Mouse (Mus musculus): ENCODE results near the gene Spaca6. TPM values are rescaled to one million over a fixed set of nuclear protein-coding genes. Genes with fewer than 3 reads are reported as not detected.
A peak's percentile ranks its signal among the peaks of the same experiment; 100 is the strongest.

The Spaca6 gene
- polyA plus RNA-seq, 1 experiment from 2014 or later, result 13.7 TPM

DNA sequence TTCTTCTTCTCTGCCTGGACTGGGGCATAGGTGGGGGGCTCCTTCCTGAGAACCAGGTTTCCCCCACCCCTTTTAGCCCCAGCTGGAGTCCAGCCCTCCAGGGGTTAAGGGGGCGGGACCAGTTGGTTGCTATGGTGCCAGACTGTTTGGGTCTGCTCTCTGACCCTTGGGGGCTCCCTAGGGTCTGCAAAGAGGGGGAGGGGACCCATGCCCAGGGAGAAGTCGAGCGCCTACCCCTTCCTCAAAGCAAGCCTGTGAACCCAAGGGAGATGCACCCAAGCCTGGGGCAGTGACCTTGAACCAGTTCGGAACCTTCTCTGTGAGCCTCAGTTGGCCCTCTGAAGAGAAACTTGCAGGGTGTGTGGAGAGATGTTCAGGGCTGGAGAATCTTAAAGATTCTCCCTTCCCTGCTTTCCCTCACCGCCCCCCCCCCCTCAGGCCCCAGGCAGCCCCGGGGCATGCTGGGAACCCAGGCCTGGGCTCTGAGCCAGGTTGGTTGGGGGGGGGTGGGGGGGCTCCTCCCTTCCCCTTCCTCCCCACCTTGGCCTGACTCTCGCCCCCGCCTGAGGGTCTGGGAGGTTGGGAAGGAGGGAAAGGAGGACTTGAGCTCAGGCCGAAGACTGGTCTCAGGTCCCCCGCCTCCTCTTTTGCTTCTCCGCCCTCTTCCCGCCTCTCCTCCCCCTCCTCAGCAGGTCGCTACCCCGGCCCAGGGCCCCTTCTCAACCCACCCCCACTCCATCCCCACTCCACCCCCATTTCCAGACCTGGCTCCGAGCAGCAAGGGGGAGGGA lies 1.4 kb downstream of the Spaca6 start:
- Histone ChIP-seq H3K4me1 (ENCODE audit: control insufficient read depth, insufficient read depth, low read length) (peaks cover 5% of the 10 kb centered on the region), H3K9ac (replicated peaks; ENCODE audit: low read length) (peak overlapping the region; percentile 88), H3K4me3 (ENCODE audit: low read depth, low read length) (peak overlapping the region; percentile 86), H3K27me3 (ENCODE audit: control insufficient read depth, insufficient read depth, low read length) (no peaks in the 10 kb centered on the region), H3K9me3 (replicated peaks; ENCODE audit: control insufficient read depth, low read length) (no peaks in the 10 kb centered on the region), H3K4me2 (ENCODE audit: low read depth, low read length) (peak overlapping the region; percentile 76), H3K36me3 (replicated peaks; ENCODE audit: control insufficient read depth, insufficient read depth, low read depth, low read length) (no peaks in the 10 kb centered on the region; the same call in 1 of the 2 replicates), H3K27ac (replicated peaks; ENCODE audit: low read depth, low read length) (peak overlapping the region; percentile 100)
- DNase-seq (ENCODE audit: low spot score) (peak; percentile 91), ATAC-seq (replicated peaks; ENCODE audit: insufficient number of reproducible peaks, low FRiP score, low TSS enrichment, low read depth) (peak; percentile 64)
- 0% methylated on average over 11 of the region's 15 CpGs for WGBS

DNA sequence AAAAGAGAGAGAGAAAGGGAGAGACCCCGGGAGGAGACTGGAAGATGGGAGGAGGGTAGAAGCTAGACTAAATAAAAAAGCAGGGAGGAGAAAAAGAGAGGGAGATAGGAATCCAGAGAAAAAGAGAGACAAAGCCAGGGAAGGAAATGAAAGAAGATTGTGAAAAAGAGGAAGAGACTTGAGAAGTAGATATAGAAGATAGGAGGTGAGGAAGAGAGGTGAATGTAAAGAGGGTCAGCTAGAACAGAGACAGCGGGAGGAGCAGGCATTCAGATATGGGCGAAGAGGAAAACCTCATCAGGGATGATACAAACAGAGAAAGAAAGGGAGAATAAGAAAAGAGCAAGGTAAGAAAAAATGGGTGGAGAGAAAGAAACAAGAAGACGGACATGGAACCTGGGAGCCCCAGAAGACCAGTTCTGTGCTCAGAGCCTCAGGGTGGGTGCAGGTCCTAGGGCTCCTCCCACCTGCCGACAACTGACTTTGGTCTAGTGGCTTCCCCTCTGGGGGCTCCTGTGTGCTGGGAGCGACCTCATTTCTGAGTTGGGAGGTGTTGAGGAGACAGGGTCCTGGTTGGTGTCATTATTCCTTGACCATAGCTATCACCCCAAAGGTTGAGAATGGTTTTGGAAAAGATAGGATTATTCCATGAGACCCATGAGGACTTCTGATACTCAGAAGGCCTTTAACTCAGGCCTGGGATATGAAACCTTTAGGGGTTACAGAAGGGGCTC lies 2.3 kb downstream of the Spaca6 start:
- DNase-seq (ENCODE audit: low spot score) (no peak), ATAC-seq (replicated peaks; ENCODE audit: insufficient number of reproducible peaks, low FRiP score, low TSS enrichment, low read depth) (no peak)
- peak overlapping the region; percentile 100 for H3K27ac ChIP-seq (replicated peaks; ENCODE audit: low read depth, low read length)
- H3K27me3 ChIP-seq (ENCODE audit: control insufficient read depth, insufficient read depth, low read length), result no peaks in the 10 kb centered on the region
- no peaks in the 10 kb centered on the region for H3K9me3 ChIP-seq (replicated peaks; ENCODE audit: control insufficient read depth, low read length)
- no peaks in the 10 kb centered on the region; the same call in 1 of the 2 replicates for H3K36me3 ChIP-seq (replicated peaks; ENCODE audit: control insufficient read depth, insufficient read depth, low read depth, low read length)
- peaks cover 7% of the 10 kb centered on the region for H3K4me1 ChIP-seq (ENCODE audit: control insufficient read depth, insufficient read depth, low read length)
- peak overlapping the region; percentile 88 for H3K9ac ChIP-seq (replicated peaks; ENCODE audit: low read length)
- 3% methylated on average over 6 of the region's 6 CpGs for WGBS
- H3K4me3 ChIP-seq (ENCODE audit: low read depth, low read length), result peak overlapping the region; percentile 86
- H3K4me2 ChIP-seq (ENCODE audit: low read depth, low read length), result peak overlapping the region; percentile 76

DNA sequence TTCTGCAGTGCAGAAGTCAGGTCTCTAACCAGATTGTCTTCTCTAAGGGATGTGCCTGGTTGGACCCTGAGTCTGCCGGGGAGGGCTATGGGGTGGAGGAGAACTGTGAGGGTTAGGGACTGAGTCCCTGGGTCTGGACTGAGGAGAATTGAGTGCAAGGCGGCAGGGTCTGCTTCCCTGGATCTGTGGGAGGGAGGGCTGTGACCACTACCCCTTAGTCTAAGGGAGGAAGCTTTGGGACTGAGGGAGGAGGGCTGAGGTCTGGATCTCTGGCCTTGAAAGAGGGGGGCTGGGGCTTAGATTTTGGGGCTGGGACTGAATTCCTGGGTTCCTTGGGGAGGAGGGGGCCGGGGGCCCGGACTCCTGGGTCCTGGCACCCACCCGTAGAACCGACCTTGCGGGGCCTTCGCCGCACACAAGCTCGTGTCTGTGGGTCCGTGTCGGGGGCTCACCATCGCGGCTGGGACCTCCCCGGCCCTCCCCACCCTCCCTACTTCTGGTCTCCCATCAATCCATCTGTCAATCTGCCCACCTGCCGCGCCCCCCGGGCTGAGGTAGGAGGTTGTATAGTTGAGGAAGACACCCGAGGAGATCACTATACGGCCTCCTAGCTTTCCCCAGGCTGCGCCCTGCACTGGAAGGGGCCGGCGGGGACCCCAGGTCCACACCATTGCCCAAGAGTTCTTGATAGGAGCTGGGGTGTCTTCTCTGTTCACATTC lies 3.0 kb downstream of the Spaca6 start:
- WGBS, result 56% methylated on average over 23 of the region's 23 CpGs
- Histone ChIP-seq H3K4me2 (ENCODE audit: low read depth, low read length) (peak overlapping the region; percentile 76), H3K4me1 (ENCODE audit: control insufficient read depth, insufficient read depth, low read length) (peaks cover 8% of the 10 kb centered on the region), H3K9ac (replicated peaks; ENCODE audit: low read length) (peak overlapping the region; percentile 88), H3K36me3 (replicated peaks; ENCODE audit: control insufficient read depth, insufficient read depth, low read depth, low read length) (no peaks in the 10 kb centered on the region; the same call in 1 of the 2 replicates), H3K27me3 (ENCODE audit: control insufficient read depth, insufficient read depth, low read length) (no peaks in the 10 kb centered on the region), H3K4me3 (ENCODE audit: low read depth, low read length) (peak overlapping the region; percentile 86), H3K9me3 (replicated peaks; ENCODE audit: control insufficient read depth, low read length) (no peaks in the 10 kb centered on the region), H3K27ac (replicated peaks; ENCODE audit: low read depth, low read length) (peak overlapping the region; percentile 11; the same call in 1 of the 2 replicates)
- ATAC-seq (replicated peaks; ENCODE audit: insufficient number of reproducible peaks, low FRiP score, low TSS enrichment, low read depth) (no peak), DNase-seq (ENCODE audit: low spot score) (no peak)

DNA sequence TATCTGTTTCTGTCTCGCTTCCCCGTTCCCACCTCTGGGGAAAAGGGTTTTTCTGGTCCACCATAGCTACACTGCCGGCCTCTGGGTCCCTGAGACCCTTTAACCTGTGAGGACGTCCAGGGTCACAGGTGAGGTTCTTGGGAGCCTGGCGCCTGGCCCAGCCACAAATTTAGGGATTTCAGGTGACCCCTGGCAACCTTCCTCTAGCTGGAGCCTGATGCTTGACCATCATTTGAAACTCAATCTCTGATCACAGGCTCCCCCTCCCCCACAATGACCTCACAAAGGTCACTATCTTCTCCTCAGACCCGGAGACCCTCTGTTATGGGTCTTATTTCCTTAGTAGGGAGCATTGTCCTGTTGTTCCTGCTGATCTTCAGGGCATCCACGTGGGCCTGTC lies 3.8 kb downstream of the Spaca6 start:
- H3K9me3 ChIP-seq (replicated peaks; ENCODE audit: control insufficient read depth, low read length), result no peaks in the 10 kb centered on the region
- DNase-seq (ENCODE audit: low spot score) (no peak), ATAC-seq (replicated peaks; ENCODE audit: insufficient number of reproducible peaks, low FRiP score, low TSS enrichment, low read depth) (no peak)
- H3K36me3 ChIP-seq (replicated peaks; ENCODE audit: control insufficient read depth, insufficient read depth, low read depth, low read length), result no peaks in the 10 kb centered on the region; the same call in 1 of the 2 replicates
- peak overlapping the region; percentile 76 for H3K4me2 ChIP-seq (ENCODE audit: low read depth, low read length)
- WGBS, result 58% methylated on average over 7 of the region's 7 CpGs
- H3K27ac ChIP-seq (replicated peaks; ENCODE audit: low read depth, low read length), result no peak overlapping the region
- H3K4me3 ChIP-seq (ENCODE audit: low read depth, low read length), result peak overlapping the region; percentile 86; the same call in 1 of the 2 replicates
- no peaks in the 10 kb centered on the region for H3K27me3 ChIP-seq (ENCODE audit: control insufficient read depth, insufficient read depth, low read length)
- H3K9ac ChIP-seq (replicated peaks; ENCODE audit: low read length), result no peak overlapping the region
- peaks cover 8% of the 10 kb centered on the region for H3K4me1 ChIP-seq (ENCODE audit: control insufficient read depth, insufficient read depth, low read length)

DNA sequence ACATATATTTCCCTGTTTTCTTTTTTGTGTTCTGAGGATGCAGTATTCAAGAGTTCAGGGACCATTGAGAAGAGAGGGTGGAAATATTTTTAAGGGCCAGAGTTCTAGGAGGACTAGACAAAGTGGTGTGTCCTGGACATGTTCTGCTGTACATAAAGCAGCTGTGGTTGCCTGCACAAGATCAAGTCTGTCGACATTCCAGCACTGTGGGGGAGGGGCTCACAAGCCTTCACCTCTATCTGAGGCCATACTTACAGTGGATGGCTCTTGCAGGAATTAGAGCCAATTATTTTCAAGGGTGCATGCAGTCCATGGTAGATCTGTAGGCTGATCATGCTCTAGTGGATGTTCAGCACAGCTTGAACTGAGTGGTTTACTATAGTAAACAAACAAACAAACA lies 7.9 kb downstream of the Spaca6 start:
- Histone ChIP-seq H3K9me3 (replicated peaks; ENCODE audit: control insufficient read depth, low read length) (no peaks in the 10 kb centered on the region), H3K4me2 (ENCODE audit: low read depth, low read length) (no peak overlapping the region), H3K4me1 (ENCODE audit: control insufficient read depth, insufficient read depth, low read length) (peaks cover 8% of the 10 kb centered on the region), H3K27me3 (ENCODE audit: control insufficient read depth, insufficient read depth, low read length) (no peaks in the 10 kb centered on the region), H3K27ac (replicated peaks; ENCODE audit: low read depth, low read length) (no peak overlapping the region), H3K4me3 (ENCODE audit: low read depth, low read length) (no peak overlapping the region), H3K36me3 (replicated peaks; ENCODE audit: control insufficient read depth, insufficient read depth, low read depth, low read length) (no peaks in the 10 kb centered on the region; the same call in none of the 2 replicates), H3K9ac (replicated peaks; ENCODE audit: low read length) (no peak overlapping the region)
- ATAC-seq (replicated peaks; ENCODE audit: insufficient number of reproducible peaks, low FRiP score, low TSS enrichment, low read depth) (no peak), DNase-seq (ENCODE audit: low spot score) (peak; percentile 68)
- WGBS, result 11% methylated on average over 1 of the region's 1 CpGs

DNA sequence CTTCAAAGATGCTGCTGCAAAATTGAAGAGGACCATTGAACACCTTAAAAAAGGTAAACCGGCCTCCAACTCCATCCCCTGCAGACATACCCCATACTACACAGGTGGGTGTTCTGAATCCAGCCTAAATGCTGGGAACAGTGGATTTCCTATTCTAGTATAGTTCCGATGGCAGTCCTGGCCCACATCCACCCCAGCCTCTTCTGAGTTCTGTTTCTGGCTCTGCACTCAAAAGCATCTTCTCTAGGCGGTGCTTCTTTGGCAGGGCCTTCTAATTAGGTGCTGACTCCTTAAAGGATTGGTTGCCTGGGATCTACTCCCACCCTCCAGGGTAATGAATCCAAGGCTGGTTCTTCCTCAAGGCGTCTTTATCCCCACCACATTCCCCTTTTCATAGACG lies 9.1 kb downstream of the Spaca6 start:
- H3K27me3 ChIP-seq (ENCODE audit: control insufficient read depth, insufficient read depth, low read length), result no peaks in the 10 kb centered on the region
- no peak overlapping the region for H3K4me3 ChIP-seq (ENCODE audit: low read depth, low read length)
- peaks cover 4% of the 10 kb centered on the region for H3K36me3 ChIP-seq (replicated peaks; ENCODE audit: control insufficient read depth, insufficient read depth, low read depth, low read length)
- 80% methylated on average over 5 of the region's 5 CpGs for WGBS
- no peak overlapping the region for H3K27ac ChIP-seq (replicated peaks; ENCODE audit: low read depth, low read length)
- H3K4me1 ChIP-seq (ENCODE audit: control insufficient read depth, insufficient read depth, low read length), result peaks cover 6% of the 10 kb centered on the region
- H3K4me2 ChIP-seq (ENCODE audit: low read depth, low read length), result no peak overlapping the region
- no peaks in the 10 kb centered on the region for H3K9me3 ChIP-seq (replicated peaks; ENCODE audit: control insufficient read depth, low read length)
- no peak for DNase-seq (ENCODE audit: low spot score)
- H3K9ac ChIP-seq (replicated peaks; ENCODE audit: low read length), result no peak overlapping the region
- no peak for ATAC-seq (replicated peaks; ENCODE audit: insufficient number of reproducible peaks, low FRiP score, low TSS enrichment, low read depth)

DNA sequence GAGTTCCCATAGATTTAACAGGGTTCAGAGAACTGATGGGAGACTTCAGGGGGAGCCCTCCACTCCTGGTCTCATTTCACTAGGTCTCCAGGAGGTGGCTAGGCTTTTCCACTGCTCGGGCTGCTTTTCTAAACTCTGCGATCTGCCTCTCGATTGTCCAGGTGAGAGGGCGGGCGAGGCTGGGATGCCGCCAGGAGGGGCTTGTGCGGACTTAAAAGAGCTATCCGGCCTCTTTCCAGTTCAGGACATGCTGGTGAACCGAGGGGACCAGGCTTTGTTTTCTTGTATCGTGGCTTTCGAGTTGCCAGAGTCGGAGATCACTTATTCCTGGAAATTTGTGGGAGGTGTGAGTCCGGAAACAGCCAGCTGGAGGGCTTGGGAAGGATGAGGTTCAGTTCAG lies 10.5 kb downstream of the Spaca6 start:
- Histone ChIP-seq H3K36me3 (replicated peaks; ENCODE audit: control insufficient read depth, insufficient read depth, low read depth, low read length) (peaks cover 4% of the 10 kb centered on the region), H3K27me3 (ENCODE audit: control insufficient read depth, insufficient read depth, low read length) (no peaks in the 10 kb centered on the region), H3K4me2 (ENCODE audit: low read depth, low read length) (peak overlapping the region; percentile 48), H3K9me3 (replicated peaks; ENCODE audit: control insufficient read depth, low read length) (no peaks in the 10 kb centered on the region), H3K27ac (replicated peaks; ENCODE audit: low read depth, low read length) (peak overlapping the region; percentile 29; the same call in 1 of the 2 replicates), H3K9ac (replicated peaks; ENCODE audit: low read length) (peak overlapping the region; percentile 30), H3K4me3 (ENCODE audit: low read depth, low read length) (peak overlapping the region; percentile 24; the same call in 1 of the 2 replicates), H3K4me1 (ENCODE audit: control insufficient read depth, insufficient read depth, low read length) (peaks cover 3% of the 10 kb centered on the region)
- DNase-seq (ENCODE audit: low spot score) (peak; percentile 24), ATAC-seq (replicated peaks; ENCODE audit: insufficient number of reproducible peaks, low FRiP score, low TSS enrichment, low read depth) (no peak)
- WGBS, result 7% methylated on average over 13 of the region's 13 CpGs

Data from embryonic facial prominence, embryonic 11.5 days (tissue).